Mouse (Mus musculus) limb, embryonic 10.5 days (tissue): Measurements from ENCODE around the gene Kctd21. TPM values are rescaled to one million over a fixed set of nuclear protein-coding genes. Genes with fewer than 3 reads are reported as not detected.

ENCODE experiments used
- DNase-seq: peaks from one replicate; pipeline ENCODE4 v3.0.0-alpha.2; 2017; ENCODE audit warnings: low spot score
- H3K27ac ChIP-seq: fragments of 300-500 bp; sonication (generic); 2 replicates; pipeline ENCODE4 v1.5.1; 2016; ENCODE audit warnings: mild to moderate bottlenecking
- H3K27me3 ChIP-seq: fragments of 300-500 bp; sonication (generic); 2 replicates; pipeline ENCODE4 v1.6.1; 2016; ENCODE audit warnings: low read depth, mild to moderate bottlenecking; ENCODE audit not compliant: poor library complexity, severe bottlenecking
- H3K36me3 ChIP-seq: fragments of 300-500 bp; sonication (generic); 2 replicates; pipeline ENCODE4 v1.6.1; 2016; ENCODE audit warnings: mild to moderate bottlenecking, moderate library complexity
- H3K4me1 ChIP-seq: fragments of 300-500 bp; sonication (generic); 2 replicates; pipeline ENCODE4 v1.6.1; 2016
- H3K4me3 ChIP-seq: fragments of 300-500 bp; sonication (generic); 2 replicates; pipeline ENCODE4 v1.5.1; 2016; ENCODE audit warnings: mild to moderate bottlenecking, moderate library complexity
- H3K9me3 ChIP-seq: fragments of 300-500 bp; sonication (generic); replicated peaks from 2 replicates; pipeline ENCODE4 v1.6.1; 2016; ENCODE audit warnings: mild to moderate bottlenecking
- WGBS: fragments of 180-500 bp; shearing (Covaris S2); methylation state at CpG from one replicate; pipeline ENCODE4 v1.1.7; 2016; 5-methylcytosine and 5-hydroxymethylcytosine counted together
- polyA plus RNA-seq: library from polyadenylated mRNA; unstranded; fragments of >200 nt; fragmentation: Nextera tagmentation; extraction: Ambion mirVana; gene quantifications from 2 replicates; pipeline ENCODE4 v1.2.1, GENCODE M21; 2016

The Kctd21 gene
- 3.5 and 4.2 TPM in 2 replicates for polyA plus RNA-seq

GRCm38 (mm10) chr7:97331726-97332666 is at the start of gene Kctd21, which contains the start of gene Usp35:
Kctd21 (plus strand) TSS chr7:97332327.
Usp35 (minus strand) TSS chr7:97332020.
- Histone ChIP-seq H3K27me3 (peaks cover 17% of the 10 kb centered on the region), H3K4me1 (peaks cover 26% of the 10 kb centered on the region), H3K27ac (peak within 1 kb of the TSS; percentile 87), H3K4me3 (peak within 1 kb of the TSS; percentile 70), H3K9me3 (no peaks in the 10 kb centered on the region), H3K36me3 (no peaks in the 10 kb centered on the region)
- DNase-seq = peak; percentile 98
- WGBS = under 1% methylated on average over 66 of the region's 68 CpGs

GRCm38 (mm10) chr7:97296986-97297385 is 35.1 kb upstream of the Kctd21 start:
- no peak overlapping the region for H3K27ac ChIP-seq
- H3K9me3 ChIP-seq = no peaks in the 10 kb centered on the region
- no peak for DNase-seq
- no peaks in the 10 kb centered on the region for H3K27me3 ChIP-seq
- H3K4me1 ChIP-seq = no peaks in the 10 kb centered on the region
- no peaks in the 10 kb centered on the region for H3K36me3 ChIP-seq
- WGBS = 59% methylated on average over 2 of the region's 2 CpGs
- H3K4me3 ChIP-seq = no peak overlapping the region

- peak; percentile 58 for DNase-seq
- Histone ChIP-seq H3K27me3 (no peaks in the 10 kb centered on the region), H3K4me1 (no peaks in the 10 kb centered on the region), H3K4me3 (no peak overlapping the region), H3K27ac (no peak overlapping the region), H3K9me3 (no peaks in the 10 kb centered on the region), H3K36me3 (no peaks in the 10 kb centered on the region)
- WGBS = 0% methylated on average over 2 of the region's 2 CpGs
Observed at GRCm38 (mm10) chr7:97297466-97297865, 34.7 kb upstream of the Kctd21 start.

GRCm38 (mm10) chr7:97298279-97298678 is 33.8 kb upstream of the Kctd21 start:
- no peak for DNase-seq
- Histone ChIP-seq H3K27ac (no peak overlapping the region), H3K4me3 (no peak overlapping the region), H3K27me3 (no peaks in the 10 kb centered on the region), H3K9me3 (no peaks in the 10 kb centered on the region), H3K36me3 (no peaks in the 10 kb centered on the region), H3K4me1 (no peaks in the 10 kb centered on the region)
- over 99% methylated on average over 2 of the region's 2 CpGs for WGBS

- no peak for DNase-seq
- no peak overlapping the region for H3K27ac ChIP-seq
- WGBS = 80% methylated on average over 6 of the region's 6 CpGs
- no peaks in the 10 kb centered on the region for H3K27me3 ChIP-seq
- H3K9me3 ChIP-seq = no peaks in the 10 kb centered on the region
- H3K36me3 ChIP-seq = no peaks in the 10 kb centered on the region
- H3K4me1 ChIP-seq = no peaks in the 10 kb centered on the region
- H3K4me3 ChIP-seq = no peak overlapping the region
Observed at GRCm38 (mm10) chr7:97298943-97299342, 33.2 kb upstream of the Kctd21 start.

GRCm38 (mm10) chr7:97300914-97301313 is 31.2 kb upstream of the Kctd21 start:
- Histone ChIP-seq H3K9me3 (no peaks in the 10 kb centered on the region), H3K4me3 (no peak overlapping the region), H3K27ac (no peak overlapping the region), H3K36me3 (0 out of 2 replicates have a peak, but pooled peaks cover 8% of the 10 kb centered on the region), H3K27me3 (no peaks in the 10 kb centered on the region), H3K4me1 (no peaks in the 10 kb centered on the region)
- 97% methylated on average over 2 of the region's 2 CpGs for WGBS
- DNase-seq = no peak

- 87% methylated on average over 8 of the region's 8 CpGs for WGBS
- Histone ChIP-seq H3K4me1 (no peaks in the 10 kb centered on the region), H3K9me3 (no peaks in the 10 kb centered on the region), H3K27me3 (no peaks in the 10 kb centered on the region), H3K36me3 (0 out of 2 replicates have a peak, but pooled peaks cover 8% of the 10 kb centered on the region), H3K4me3 (no peak overlapping the region), H3K27ac (no peak overlapping the region)
- DNase-seq = peak; percentile 18
Observed at GRCm38 (mm10) chr7:97301321-97301720, 30.8 kb upstream of the Kctd21 start.

- 0 out of 2 replicates have a peak, but pooled peaks cover 8% of the 10 kb centered on the region for H3K36me3 ChIP-seq
- no peaks in the 10 kb centered on the region for H3K27me3 ChIP-seq
- H3K27ac ChIP-seq = no peak overlapping the region
- no peaks in the 10 kb centered on the region for H3K9me3 ChIP-seq
- H3K4me3 ChIP-seq = no peak overlapping the region
- 87% methylated on average over 4 of the region's 4 CpGs for WGBS
- no peaks in the 10 kb centered on the region for H3K4me1 ChIP-seq
- DNase-seq = no peak
Observed at GRCm38 (mm10) chr7:97302261-97302660, 29.9 kb upstream of the Kctd21 start.

GRCm38 (mm10) chr7:97302876-97303275 is 29.3 kb upstream of the Kctd21 start:
- no peak overlapping the region for H3K27ac ChIP-seq
- H3K4me3 ChIP-seq = no peak overlapping the region
- no peaks in the 10 kb centered on the region for H3K27me3 ChIP-seq
- H3K36me3 ChIP-seq = 0 out of 2 replicates have a peak, but pooled peaks cover 8% of the 10 kb centered on the region
- no peak for DNase-seq
- H3K9me3 ChIP-seq = no peaks in the 10 kb centered on the region
- no peaks in the 10 kb centered on the region for H3K4me1 ChIP-seq
- whole genome bisulfite sequencing = 87% methylated on average over 4 of the region's 4 CpGs

- peaks cover 14% of the 10 kb centered on the region for H3K36me3 ChIP-seq
- DNase-seq = peak; percentile 23
Observed at GRCm38 (mm10) chr7:97303614-97304013, 28.5 kb upstream of the Kctd21 start.

GRCm38 (mm10) chr7:97304471-97304870 is 27.7 kb upstream of the Kctd21 start:
- no peak overlapping the region for H3K4me3 ChIP-seq
- no peaks in the 10 kb centered on the region for H3K9me3 ChIP-seq
- H3K27me3 ChIP-seq = no peaks in the 10 kb centered on the region
- DNase-seq = no peak
- H3K27ac ChIP-seq = no peak overlapping the region
- H3K4me1 ChIP-seq = no peaks in the 10 kb centered on the region
- peaks cover 17% of the 10 kb centered on the region for H3K36me3 ChIP-seq

More at GRCm38 (mm10) chr7:97303614-97304013, 28.5 kb upstream of the Kctd21 start:
- no peak overlapping the region for H3K27ac ChIP-seq
- H3K9me3 ChIP-seq = no peaks in the 10 kb centered on the region
- WGBS = 89% methylated on average over 2 of the region's 2 CpGs
- H3K27me3 ChIP-seq = no peaks in the 10 kb centered on the region
- H3K4me1 ChIP-seq = no peaks in the 10 kb centered on the region
- H3K4me3 ChIP-seq = no peak overlapping the region

- 88% methylated on average over 4 of the region's 4 CpGs for WGBS
- no peaks in the 10 kb centered on the region for H3K4me1 ChIP-seq
- no peak for DNase-seq
- no peak overlapping the region for H3K4me3 ChIP-seq
- peaks cover 21% of the 10 kb centered on the region for H3K36me3 ChIP-seq
- H3K9me3 ChIP-seq = no peaks in the 10 kb centered on the region
- H3K27me3 ChIP-seq = no peaks in the 10 kb centered on the region
- H3K27ac ChIP-seq = no peak overlapping the region
Observed at GRCm38 (mm10) chr7:97305206-97305605, 26.9 kb upstream of the Kctd21 start.

- Histone ChIP-seq H3K4me1 (no peaks in the 10 kb centered on the region), H3K9me3 (no peaks in the 10 kb centered on the region), H3K36me3 (peaks cover 36% of the 10 kb centered on the region), H3K27me3 (no peaks in the 10 kb centered on the region), H3K4me3 (no peak overlapping the region), H3K27ac (no peak overlapping the region)
- DNase-seq = no peak
- 95% methylated on average over 2 of the region's 2 CpGs for WGBS
Observed at GRCm38 (mm10) chr7:97306813-97307212, 25.3 kb upstream of the Kctd21 start.
